Mouse (Mus musculus) liver, embryonic 13.5 days (tissue): ENCODE measurements around the gene Stat5b. TPM values are rescaled to one million over a fixed set of nuclear protein-coding genes. Genes with fewer than 3 reads are reported as not detected.
"Not testable (repeated sequence)": the region's sequence is repeated elsewhere in the genome, so short reads cannot be mapped to it uniquely, and the experiment has no call there.

Source experiments
- ATAC-seq: fragments of 200-750 bp; cut with Nextera tagmentation; 2 replicates; pipeline ENCODE4 v1.8.0; 2017; ENCODE audit warnings: low read depth, mild to moderate bottlenecking, moderate number of reproducible peaks, moderate library complexity
- DNase-seq: peaks from one replicate; pipeline ENCODE4 v3.0.0; 2022
- H3K27ac ChIP-seq: fragments of 300-500 bp; sonication (generic); 2 replicates; pipeline ENCODE4 v1.5.1; 2015; ENCODE audit warnings: moderate library complexity, mild to moderate bottlenecking, inconsistent platforms
- H3K27me3 ChIP-seq: fragments of 300-500 bp; sonication (generic); 2 replicates; pipeline ENCODE4 v1.6.1; 2015; ENCODE audit warnings: mild to moderate bottlenecking, inconsistent platforms
- H3K36me3 ChIP-seq: fragments of 300-500 bp; sonication (generic); 2 replicates; pipeline ENCODE4 v1.6.1; 2015; ENCODE audit warnings: mild to moderate bottlenecking, inconsistent platforms
- H3K4me1 ChIP-seq: fragments of 300-500 bp; sonication (generic); replicated peaks from 2 replicates; pipeline ENCODE4 v1.6.1; 2015; ENCODE audit warnings: inconsistent platforms
- H3K4me2 ChIP-seq: fragments of 300-500 bp; sonication (generic); 2 replicates; pipeline ENCODE4 v1.6.1; 2015; ENCODE audit warnings: inconsistent platforms, mild to moderate bottlenecking, moderate library complexity
- H3K4me3 ChIP-seq: fragments of 300-500 bp; sonication (generic); replicated peaks from 2 replicates; pipeline ENCODE4 v1.5.1; 2015; ENCODE audit warnings: mild to moderate bottlenecking, inconsistent platforms
- H3K9ac ChIP-seq: fragments of 300-500 bp; sonication (generic); 2 replicates; pipeline ENCODE4 v1.6.1; 2015; ENCODE audit warnings: mild to moderate bottlenecking, inconsistent platforms
- H3K9me3 ChIP-seq: fragments of 300-500 bp; sonication (generic); replicated peaks from 2 replicates; pipeline ENCODE4 v1.6.1; 2016; ENCODE audit warnings: inconsistent platforms
- WGBS: fragments of 180-500 bp; shearing (Covaris S2); methylation state at CpG from one replicate; pipeline ENCODE4 v1.1.7; 2015; ENCODE audit not compliant: insufficient replicate concordance; 5-methylcytosine and 5-hydroxymethylcytosine counted together
- polyA plus RNA-seq: library from polyadenylated mRNA; unstranded; fragments of >200 nt; fragmentation: Nextera tagmentation; extraction: Ambion mirVana; gene quantifications from 2 replicates; pipeline ENCODE4 v1.2.1, GENCODE M21; 2015

Gene Stat5b
- polyA plus RNA-seq, 1 experiment from 2014 or later, result 21.1 TPM

GRCm38 (mm10) chr11:100811132-100811531 is 39.4 kb downstream of the Stat5b start:
- H3K27ac ChIP-seq, result no peak overlapping the region
- WGBS, result 85% methylated on average over 2 of the region's 2 CpGs

GRCm38 (mm10) chr11:100810516-100810915 is 40.0 kb downstream of the Stat5b start:
- Histone ChIP-seq H3K27me3 (no peaks in the 10 kb centered on the region), H3K9ac (no peak overlapping the region), H3K36me3 (peaks cover 24% of the 10 kb centered on the region), H3K4me2 (no peak overlapping the region), H3K4me1 (peaks cover 20% of the 10 kb centered on the region), H3K4me3 (no peak overlapping the region), H3K9me3 (no peaks in the 10 kb centered on the region), H3K27ac (no peak overlapping the region)
- ATAC-seq (no peak), DNase-seq (no peak)
- WGBS, result 78% methylated on average over 9 of the region's 9 CpGs

More at GRCm38 (mm10) chr11:100811132-100811531, 39.4 kb downstream of the Stat5b start:
- DNase-seq (no peak), ATAC-seq (no peak)
- Histone ChIP-seq H3K4me3 (no peak overlapping the region), H3K9me3 (no peaks in the 10 kb centered on the region), H3K4me2 (no peak overlapping the region), H3K27me3 (no peaks in the 10 kb centered on the region), H3K9ac (no peak overlapping the region), H3K4me1 (peaks cover 22% of the 10 kb centered on the region), H3K36me3 (peaks cover 21% of the 10 kb centered on the region)

- no peak for ATAC-seq
- WGBS, result 78% methylated on average over 20 of the region's 20 CpGs
- Histone ChIP-seq H3K36me3 (peaks cover 54% of the 10 kb centered on the region), H3K9ac (no peak overlapping the region), H3K4me2 (no peak overlapping the region), H3K9me3 (no peaks in the 10 kb centered on the region), H3K27me3 (no peaks in the 10 kb centered on the region), H3K27ac (no peak overlapping the region), H3K4me3 (no peak overlapping the region), H3K4me1 (0 out of 2 replicates have a peak, but pooled peaks cover 7% of the 10 kb centered on the region)
- no peak for DNase-seq
Observed at GRCm38 (mm10) chr11:100806380-100807305, 43.9 kb downstream of the Stat5b start.

- H3K36me3 ChIP-seq, result peaks cover 55% of the 10 kb centered on the region
- 65% methylated on average over 7 of the region's 7 CpGs for WGBS
- no peak overlapping the region for H3K4me3 ChIP-seq
- H3K27ac ChIP-seq, result no peak overlapping the region
- no peak overlapping the region for H3K4me2 ChIP-seq
- no peaks in the 10 kb centered on the region for H3K27me3 ChIP-seq
- no peak overlapping the region for H3K9ac ChIP-seq
- ATAC-seq (no peak), DNase-seq (no peak)
- H3K9me3 ChIP-seq, result no peaks in the 10 kb centered on the region
- H3K4me1 ChIP-seq, result 0 out of 2 replicates have a peak, but pooled peaks cover 7% of the 10 kb centered on the region
Observed at GRCm38 (mm10) chr11:100805535-100805934, 45.0 kb downstream of the Stat5b start.

- WGBS, result 70% methylated on average over 10 of the region's 10 CpGs
- H3K9me3 ChIP-seq, result no peaks in the 10 kb centered on the region
- H3K27me3 ChIP-seq, result no peaks in the 10 kb centered on the region
- H3K4me3 ChIP-seq, result no peak overlapping the region
- no peak overlapping the region for H3K9ac ChIP-seq
- no peak overlapping the region for H3K27ac ChIP-seq
- H3K4me1 ChIP-seq, result 0 out of 2 replicates have a peak, but pooled peaks cover 7% of the 10 kb centered on the region
- peaks cover 64% of the 10 kb centered on the region for H3K36me3 ChIP-seq
- H3K4me2 ChIP-seq, result no peak overlapping the region
- ATAC-seq, result no peak
- DNase-seq, result no peak
Observed at GRCm38 (mm10) chr11:100804409-100804808, 46.1 kb downstream of the Stat5b start.

GRCm38 (mm10) chr11:100799426-100799825 is 51.1 kb downstream of the Stat5b start:
- H3K4me2 ChIP-seq, result no peak overlapping the region
- peaks cover 72% of the 10 kb centered on the region for H3K36me3 ChIP-seq
- H3K4me3 ChIP-seq, result no peak overlapping the region
- no peak for DNase-seq
- no peaks in the 10 kb centered on the region for H3K9me3 ChIP-seq
- H3K27me3 ChIP-seq, result no peaks in the 10 kb centered on the region
- 89% methylated on average over 5 of the region's 5 CpGs for WGBS
- H3K27ac ChIP-seq, result no peak overlapping the region
- H3K9ac ChIP-seq, result no peak overlapping the region
- no peak for ATAC-seq
- H3K4me1 ChIP-seq, result no peaks in the 10 kb centered on the region

GRCm38 (mm10) chr11:100796585-100796984 is 53.9 kb downstream of the Stat5b start:
- WGBS, result 81% methylated on average over 8 of the region's 8 CpGs
- no peak overlapping the region for H3K4me3 ChIP-seq
- H3K27ac ChIP-seq, result no peak overlapping the region
- no peaks in the 10 kb centered on the region for H3K4me1 ChIP-seq
- no peaks in the 10 kb centered on the region for H3K9me3 ChIP-seq
- DNase-seq (no peak), ATAC-seq (no peak)
- H3K36me3 ChIP-seq, result peaks cover 53% of the 10 kb centered on the region
- H3K9ac ChIP-seq, result no peak overlapping the region
- H3K4me2 ChIP-seq, result no peak overlapping the region
- H3K27me3 ChIP-seq, result no peaks in the 10 kb centered on the region

GRCm38 (mm10) chr11:100795386-100795785 is 55.1 kb downstream of the Stat5b start:
- no peaks in the 10 kb centered on the region for H3K9me3 ChIP-seq
- 95% methylated on average over 2 of the region's 2 CpGs for WGBS
- H3K4me2 ChIP-seq, result no peak overlapping the region
- no peaks in the 10 kb centered on the region for H3K27me3 ChIP-seq
- peaks cover 55% of the 10 kb centered on the region for H3K36me3 ChIP-seq
- H3K9ac ChIP-seq, result no peak overlapping the region
- no peak overlapping the region for H3K4me3 ChIP-seq
- no peak overlapping the region for H3K27ac ChIP-seq
- no peaks in the 10 kb centered on the region for H3K4me1 ChIP-seq
- DNase-seq, result no peak
- no peak for ATAC-seq

GRCm38 (mm10) chr11:100791457-100792049 is 59.0 kb downstream of the Stat5b start:
- no peak overlapping the region for H3K4me2 ChIP-seq
- peaks cover 64% of the 10 kb centered on the region for H3K36me3 ChIP-seq
- 84% methylated on average over 2 of the region's 2 CpGs for WGBS
- ATAC-seq (no peak), DNase-seq (no peak)
- H3K27ac ChIP-seq, result no peak overlapping the region
- H3K4me1 ChIP-seq, result no peaks in the 10 kb centered on the region
- no peaks in the 10 kb centered on the region for H3K27me3 ChIP-seq
- H3K4me3 ChIP-seq, result no peak overlapping the region
- H3K9me3 ChIP-seq, result no peaks in the 10 kb centered on the region
- no peak overlapping the region for H3K9ac ChIP-seq

- not testable (repeated sequence) for ATAC-seq, DNase-seq, H3K27me3 ChIP-seq, H3K4me2 ChIP-seq, H3K4me1 ChIP-seq, H3K9me3 ChIP-seq, H3K4me3 ChIP-seq, H3K27ac ChIP-seq, H3K9ac ChIP-seq
- peaks cover 68% of the 10 kb centered on the region for H3K36me3 ChIP-seq
- WGBS, result 82% methylated on average over 9 of the region's 9 CpGs
Observed at GRCm38 (mm10) chr11:100790644-100791043, 59.9 kb downstream of the Stat5b start.

GRCm38 (mm10) chr11:100789702-100790101 is 60.8 kb downstream of the Stat5b start:
- Histone ChIP-seq H3K4me2 (no peak overlapping the region), H3K36me3 (peaks cover 77% of the 10 kb centered on the region), H3K27me3 (no peaks in the 10 kb centered on the region), H3K4me3 (no peak overlapping the region), H3K9me3 (no peaks in the 10 kb centered on the region), H3K4me1 (no peaks in the 10 kb centered on the region), H3K27ac (no peak overlapping the region), H3K9ac (no peak overlapping the region)
- 83% methylated on average over 3 of the region's 3 CpGs for WGBS
- DNase-seq (no peak), ATAC-seq (no peak)
